Mouse (Mus musculus): ENCODE measurements around the gene Mindy3.

The Mindy3 gene

GRCm38 (mm10) chr2:12368016-12368415, 51.3 kb downstream of the Mindy3 start:
- no peak for DNase-seq

- no peak for DNase-seq
Measured at GRCm38 (mm10) chr2:12361310-12361709, 58.0 kb downstream of the Mindy3 start.

- no peak for DNase-seq
Measured at GRCm38 (mm10) chr2:12354837-12355236, 64.4 kb downstream of the Mindy3 start.

GRCm38 (mm10) chr2:12348914-12349313, 70.4 kb downstream of the Mindy3 start:
- DNase-seq = no peak

- DNase-seq = no peak
Measured at GRCm38 (mm10) chr2:12331962-12332361, 87.3 kb downstream of the Mindy3 start.

- no peak for DNase-seq
Measured at GRCm38 (mm10) chr2:12329620-12330019, 89.7 kb downstream of the Mindy3 start.

GRCm38 (mm10) chr2:12329068-12329407, 90.2 kb downstream of the Mindy3 start:
- DNase-seq = no peak

- no peak for DNase-seq
Measured at GRCm38 (mm10) chr2:12328355-12329067, 90.8 kb downstream of the Mindy3 start.

- no peak for DNase-seq
Measured at GRCm38 (mm10) chr2:12327691-12328354, 91.4 kb downstream of the Mindy3 start.

GRCm38 (mm10) chr2:12327216-12327615, 92.1 kb downstream of the Mindy3 start:
- peak; percentile 24 to 34 for DNase-seq

- no peak for DNase-seq
Measured at GRCm38 (mm10) chr2:12325868-12326267, 93.4 kb downstream of the Mindy3 start.

- no peak for DNase-seq
Measured at GRCm38 (mm10) chr2:12325417-12325816, 93.9 kb downstream of the Mindy3 start.

GRCm38 (mm10) chr2:12320914-12321313, 98.4 kb downstream of the Mindy3 start:
- no peak for DNase-seq

- no peak for DNase-seq
Measured at GRCm38 (mm10) chr2:12318715-12319114, 100.6 kb downstream of the Mindy3 start.

GRCm38 (mm10) chr2:12318036-12318435, 101.2 kb downstream of the Mindy3 start:
- DNase-seq = no peak

- DNase-seq = no peak
Measured at GRCm38 (mm10) chr2:12317343-12317742, 101.9 kb downstream of the Mindy3 start.

GRCm38 (mm10) chr2:12316361-12316760, 102.9 kb downstream of the Mindy3 start:
- no peak for DNase-seq

GRCm38 (mm10) chr2:12314028-12314427, 105.2 kb downstream of the Mindy3 start:
- no peak for DNase-seq

- no peak for DNase-seq
Measured at GRCm38 (mm10) chr2:12308466-12308865, 110.8 kb downstream of the Mindy3 start.

GRCm38 (mm10) chr2:12307311-12307710, 112.0 kb downstream of the Mindy3 start:
- DNase-seq = no peak

- DNase-seq = no peak
Measured at GRCm38 (mm10) chr2:12305064-12305650, 114.1 kb downstream of the Mindy3 start.

- DNase-seq = peak; percentile 26 to 27
Measured at GRCm38 (mm10) chr2:12301431-12302170, 117.7 kb downstream of the Mindy3 start, which contains the start of gene Itga8. Gene Itga8 (minus strand): TSS chr2:12301922.

All from thymus, adult 18-20 months (tissue).